Mouse (Mus musculus) frontal cortex, postnatal 10 days (tissue): ENCODE results near the gene Ap4s1.

ENCODE experiments used
- DNase-seq, 2 experiments: peaks; one replicate each; pipeline ENCODE4 v3.0.0; 2022; ENCODE audit warnings: low spot score in 2 of 2, mixed read lengths in 1 of 2

Gene Ap4s1

DNA sequence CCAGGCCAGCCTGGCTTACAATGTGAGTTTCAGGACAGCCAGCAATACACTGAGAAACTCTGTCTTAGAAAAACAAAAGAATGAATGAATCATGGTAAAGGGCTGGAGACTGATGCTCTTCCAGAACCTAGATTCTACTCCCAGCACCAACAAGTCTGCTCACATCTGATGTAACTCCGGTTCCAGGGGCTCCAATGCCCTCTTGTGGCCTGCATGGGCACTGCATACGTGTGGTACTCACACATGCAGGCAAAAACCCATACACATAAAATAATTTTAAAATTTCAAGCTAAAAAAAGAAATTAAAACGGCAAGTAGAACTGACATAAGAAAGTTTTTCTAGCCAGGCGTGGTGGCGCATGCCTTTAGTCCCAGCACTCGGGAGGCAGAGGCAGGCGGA, 94.0 kb downstream of the Ap4s1 start:
- DNase-seq, result no peak
